Mouse (Mus musculus): ENCODE measurements at regions not wholly inside any gene's neighbourhood (a gene's known extent, or its start where the extent isn't known, plus 50 kb on each side); places are given as distances from the start of the nearest gene placed in this dataset.

- intact Hi-C loops (cut with DNase I): no loop called here
- no peak for DNase-seq
Observed at GRCm38 (mm10) chr14:15603954-15604523, 165.3 kb upstream of the Lrrc3b start.

GRCm38 (mm10) chr14:15610166-15610565 is 171.4 kb upstream of the Lrrc3b start:
- DNase-seq: no peak
- intact Hi-C loops (cut with DNase I): no loop called here

- intact Hi-C loops (cut with DNase I): no loop called here
- no peak for DNase-seq
Observed at GRCm38 (mm10) chr14:15634581-15634980, 195.8 kb upstream of the Lrrc3b start.

- no peak for DNase-seq
- intact Hi-C loops (cut with DNase I): no loop called here
Observed at GRCm38 (mm10) chr14:15637681-15638080, 198.9 kb upstream of the Lrrc3b start.

- intact Hi-C loops (cut with DNase I): no loop called here
- no peak for DNase-seq
Observed at GRCm38 (mm10) chr14:15638869-15639268, 200.1 kb upstream of the Lrrc3b start.

- intact Hi-C loops (cut with DNase I): no loop called here
- no peak for DNase-seq
Observed at GRCm38 (mm10) chr14:15660886-15661285, 222.1 kb upstream of the Lrrc3b start.

- DNase-seq: no peak
- intact Hi-C loops (cut with DNase I): no loop called here
Observed at GRCm38 (mm10) chr14:15672292-15672691, 233.5 kb upstream of the Lrrc3b start.

- no peak for DNase-seq
- intact Hi-C loops (cut with DNase I): no loop called here
Observed at GRCm38 (mm10) chr14:15677218-15677617, 238.4 kb upstream of the Lrrc3b start.

- DNase-seq: no peak
- intact Hi-C loops (cut with DNase I): no loop called here
Observed at GRCm38 (mm10) chr14:15679456-15679855, 240.7 kb upstream of the Lrrc3b start.

- no peak for DNase-seq
- intact Hi-C loops (cut with DNase I): no loop called here
Observed at GRCm38 (mm10) chr14:15698001-15698400, 259.2 kb upstream of the Lrrc3b start.

GRCm38 (mm10) chr14:15698607-15699006 is 259.8 kb upstream of the Lrrc3b start:
- no peak for DNase-seq
- intact Hi-C loops (cut with DNase I): no loop called here

- no peak for DNase-seq
- intact Hi-C loops (cut with DNase I): no loop called here
Observed at GRCm38 (mm10) chr14:15722135-15722534, 283.3 kb upstream of the Lrrc3b start.

GRCm38 (mm10) chr14:15746629-15747238 is 307.9 kb upstream of the Lrrc3b start:
- DNase-seq: no peak
- intact Hi-C loops (cut with DNase I): no loop called here

- DNase-seq: no peak
- intact Hi-C loops (cut with DNase I): no loop called here
Observed at GRCm38 (mm10) chr14:15769846-15770448, 331.2 kb upstream of the Lrrc3b start.

GRCm38 (mm10) chr14:15784727-15785126 is 345.9 kb upstream of the Lrrc3b start:
- DNase-seq: no peak
- intact Hi-C loops (cut with DNase I): no loop called here

GRCm38 (mm10) chr14:15785230-15785629 is 346.4 kb upstream of the Lrrc3b start:
- intact Hi-C loops (cut with DNase I): no loop called here
- DNase-seq: no peak

- intact Hi-C loops (cut with DNase I): no loop called here
- no peak for DNase-seq
Observed at GRCm38 (mm10) chr14:15795698-15796097, 356.9 kb upstream of the Lrrc3b start.

- no peak for DNase-seq
- intact Hi-C loops (cut with DNase I): no loop called here
Observed at GRCm38 (mm10) chr14:15797019-15797418, 358.2 kb upstream of the Lrrc3b start.

GRCm38 (mm10) chr14:15801477-15802099 is 362.8 kb upstream of the Lrrc3b start:
- intact Hi-C loops (cut with DNase I): no loop called here
- no peak for DNase-seq

- intact Hi-C loops (cut with DNase I): no loop called here
Observed at GRCm38 (mm10) chr14:15809083-15809482, 370.3 kb upstream of the Lrrc3b start.

GRCm38 (mm10) chr14:15841390-15842023 is 402.7 kb upstream of the Lrrc3b start:
- intact Hi-C loops (cut with DNase I): no loop called here

More at GRCm38 (mm10) chr14:15809083-15809482, 370.3 kb upstream of the Lrrc3b start:
- no peak for DNase-seq

More at GRCm38 (mm10) chr14:15841390-15842023, 402.7 kb upstream of the Lrrc3b start:
- DNase-seq: no peak
